Mouse (Mus musculus) midbrain, embryonic 14.5 days (tissue): ENCODE results near the gene Iqcd. TPM values are rescaled to one million over a fixed set of nuclear protein-coding genes. Genes with fewer than 3 reads are reported as not detected.
A peak's percentile ranks its signal among the peaks of the same experiment; 100 is the strongest.

Source experiments
- ATAC-seq: fragments of 200-750 bp; cut with Nextera tagmentation; 2 replicates; pipeline ENCODE4 v1.8.0; 2017; ENCODE audit warnings: moderate number of reproducible peaks, moderate library complexity; ENCODE audit not compliant: low FRiP score, low TSS enrichment
- DNase-seq: peaks from one replicate; pipeline ENCODE4 v3.0.0-alpha.2; 2015
- H3K27ac ChIP-seq: fragments of 300-500 bp; sonication (generic); replicated peaks from 2 replicates; pipeline ENCODE4 v1.5.1; 2014; ENCODE audit warnings: mild to moderate bottlenecking, low read depth, low read length, moderate library complexity
- H3K27me3 ChIP-seq: fragments of 300-500 bp; sonication (generic); 2 replicates; pipeline ENCODE4 v1.6.1; 2014; ENCODE audit warnings: low read length, control low read depth, mixed read lengths; ENCODE audit not compliant: control insufficient read depth, insufficient read depth
- H3K36me3 ChIP-seq: fragments of 300-500 bp; sonication (generic); 2 replicates; pipeline ENCODE4 v1.6.1; 2014; ENCODE audit warnings: low read length, control low read depth; ENCODE audit not compliant: control insufficient read depth, insufficient read depth
- H3K4me1 ChIP-seq: fragments of 300-500 bp; sonication (generic); 2 replicates; pipeline ENCODE4 v1.6.1; 2014; ENCODE audit warnings: mild to moderate bottlenecking, antibody characterized with exemption, low read length, control low read depth; ENCODE audit not compliant: control insufficient read depth, insufficient read depth
- H3K4me2 ChIP-seq: fragments of 300-500 bp; sonication (generic); 2 replicates; pipeline ENCODE4 v1.6.1; 2014; ENCODE audit warnings: mild to moderate bottlenecking, low read length, moderate library complexity
- H3K4me3 ChIP-seq: fragments of 300-500 bp; sonication (generic); replicated peaks from 2 replicates; pipeline ENCODE4 v1.5.1; 2014; ENCODE audit warnings: low read depth, low read length
- H3K9ac ChIP-seq: fragments of 300-500 bp; sonication (generic); replicated peaks from 2 replicates; pipeline ENCODE4 v1.6.1; 2014; ENCODE audit warnings: mild to moderate bottlenecking, low read length, moderate library complexity
- H3K9me3 ChIP-seq: fragments of 300-500 bp; sonication (generic); 2 replicates; pipeline ENCODE4 v1.6.1; 2016; ENCODE audit warnings: low read length, control low read depth, mixed read lengths; ENCODE audit not compliant: control insufficient read depth
- WGBS: fragments of 180-500 bp; shearing (Covaris S2); extraction: QIAGEN DNeasy Blood & Tissue Kit; methylation state at CpG from one replicate; pipeline ENCODE4 v1.1.7; 2014; 5-methylcytosine and 5-hydroxymethylcytosine counted together
- polyA plus RNA-seq: library from polyadenylated mRNA; unstranded; fragments of >200 nt; fragmentation: Nextera tagmentation; extraction: Ambion mirVana; gene quantifications from 2 replicates; pipeline ENCODE4 v1.2.1, GENCODE M21; 2014

Gene Iqcd
- polyA plus RNA-seq, 1 experiment from 2014 or later: 1.7 TPM

- Histone ChIP-seq H3K4me2 (peak overlapping the region; percentile 65), H3K27ac (peak overlapping the region; percentile 68; the same call in 1 of the 2 replicates), H3K9me3 (no peaks in the 10 kb centered on the region), H3K27me3 (no peaks in the 10 kb centered on the region), H3K36me3 (peaks cover 7% of the 10 kb centered on the region; the same call in 1 of the 2 replicates), H3K4me1 (peaks cover 4% of the 10 kb centered on the region; the same call in 1 of the 2 replicates), H3K4me3 (peak overlapping the region; percentile 31; the same call in 1 of the 2 replicates), H3K9ac (no peak overlapping the region)
- WGBS: 1% methylated on average over 6 of the region's 6 CpGs
- ATAC-seq (peak; percentile 38; the same call in 1 of the 2 replicates), DNase-seq (peak; percentile 94)
Measured at GRCm38 (mm10) chr5:120604839-120605238, 16.0 kb downstream of the Iqcd start.

GRCm38 (mm10) chr5:120605241-120605661 lies 16.4 kb downstream of the Iqcd start:
- H3K9me3 ChIP-seq: no peaks in the 10 kb centered on the region
- H3K4me1 ChIP-seq: peaks cover 4% of the 10 kb centered on the region; the same call in 1 of the 2 replicates
- WGBS: 3% methylated on average over 10 of the region's 10 CpGs
- ATAC-seq: peak; percentile 41; the same call in 1 of the 2 replicates
- peak; percentile 44 for DNase-seq
- peaks cover 7% of the 10 kb centered on the region; the same call in 1 of the 2 replicates for H3K36me3 ChIP-seq
- H3K27me3 ChIP-seq: no peaks in the 10 kb centered on the region
- peak overlapping the region; percentile 31 for H3K4me3 ChIP-seq
- H3K4me2 ChIP-seq: peak overlapping the region; percentile 65
- peak overlapping the region; percentile 68 for H3K27ac ChIP-seq
- peak overlapping the region; percentile 37; the same call in 1 of the 2 replicates for H3K9ac ChIP-seq

- Histone ChIP-seq H3K4me1 (peaks cover 4% of the 10 kb centered on the region; the same call in 1 of the 2 replicates), H3K36me3 (peaks cover 7% of the 10 kb centered on the region; the same call in 1 of the 2 replicates), H3K4me3 (peak overlapping the region; percentile 31), H3K9me3 (no peaks in the 10 kb centered on the region), H3K4me2 (peak overlapping the region; percentile 65), H3K9ac (no peak overlapping the region; the same call in 1 of the 2 replicates), H3K27me3 (no peaks in the 10 kb centered on the region), H3K27ac (peak overlapping the region; percentile 68)
- WGBS: 2% methylated on average over 8 of the region's 8 CpGs
- peak; percentile 80 for ATAC-seq
- peak; percentile 97 for DNase-seq
Measured at GRCm38 (mm10) chr5:120605688-120606087, 16.9 kb downstream of the Iqcd start.

- Histone ChIP-seq H3K36me3 (peaks cover 7% of the 10 kb centered on the region; the same call in 1 of the 2 replicates), H3K4me1 (peaks cover 12% of the 10 kb centered on the region), H3K9me3 (no peaks in the 10 kb centered on the region), H3K27me3 (no peaks in the 10 kb centered on the region), H3K4me2 (no peak overlapping the region), H3K27ac (no peak overlapping the region), H3K9ac (no peak overlapping the region), H3K4me3 (no peak overlapping the region)
- no peak for ATAC-seq
- DNase-seq: no peak
- WGBS: 66% methylated on average over 25 of the region's 25 CpGs
Measured at GRCm38 (mm10) chr5:120606590-120607200, 17.9 kb downstream of the Iqcd start.

- 79% methylated on average over 3 of the region's 3 CpGs for WGBS
- Histone ChIP-seq H3K36me3 (peaks cover 7% of the 10 kb centered on the region; the same call in 1 of the 2 replicates), H3K4me2 (no peak overlapping the region)
Measured at GRCm38 (mm10) chr5:120607335-120607734, 18.5 kb downstream of the Iqcd start.

GRCm38 (mm10) chr5:120609246-120609775 lies 20.5 kb downstream of the Iqcd start:
- Histone ChIP-seq H3K4me1 (peaks cover 18% of the 10 kb centered on the region), H3K36me3 (peaks cover 7% of the 10 kb centered on the region; the same call in 1 of the 2 replicates), H3K4me2 (no peak overlapping the region), H3K27ac (no peak overlapping the region), H3K9ac (no peak overlapping the region), H3K9me3 (no peaks in the 10 kb centered on the region), H3K4me3 (no peak overlapping the region), H3K27me3 (no peaks in the 10 kb centered on the region)
- no peak for DNase-seq
- 89% methylated on average over 16 of the region's 16 CpGs for WGBS
- no peak for ATAC-seq

More at GRCm38 (mm10) chr5:120607335-120607734, 18.5 kb downstream of the Iqcd start:
- DNase-seq (no peak), ATAC-seq (no peak)
- no peaks in the 10 kb centered on the region for H3K9me3 ChIP-seq
- no peak overlapping the region for H3K9ac ChIP-seq
- no peaks in the 10 kb centered on the region for H3K27me3 ChIP-seq
- peaks cover 15% of the 10 kb centered on the region for H3K4me1 ChIP-seq
- H3K4me3 ChIP-seq: no peak overlapping the region
- H3K27ac ChIP-seq: no peak overlapping the region

GRCm38 (mm10) chr5:120610906-120611305 lies 22.1 kb downstream of the Iqcd start:
- H3K27ac ChIP-seq: no peak overlapping the region
- peaks cover 14% of the 10 kb centered on the region for H3K4me1 ChIP-seq
- no peak overlapping the region; the same call in 1 of the 2 replicates for H3K9ac ChIP-seq
- WGBS: 92% methylated on average over 5 of the region's 5 CpGs
- H3K4me2 ChIP-seq: peak overlapping the region; percentile 85
- H3K9me3 ChIP-seq: no peaks in the 10 kb centered on the region
- peaks cover 7% of the 10 kb centered on the region; the same call in 1 of the 2 replicates for H3K36me3 ChIP-seq
- peak overlapping the region; percentile 68 for H3K4me3 ChIP-seq
- H3K27me3 ChIP-seq: no peaks in the 10 kb centered on the region
- ATAC-seq: no peak
- no peak for DNase-seq

- Histone ChIP-seq H3K9me3 (no peaks in the 10 kb centered on the region), H3K4me3 (peak overlapping the region; percentile 68), H3K36me3 (peaks cover 7% of the 10 kb centered on the region; the same call in 1 of the 2 replicates), H3K27ac (0 out of 2 replicates have a peak overlapping the region, but pooled peaks have one; percentile 8), H3K4me2 (peak overlapping the region; percentile 85), H3K4me1 (peaks cover 14% of the 10 kb centered on the region), H3K27me3 (no peaks in the 10 kb centered on the region), H3K9ac (peak overlapping the region; percentile 57)
- WGBS: 52% methylated on average over 8 of the region's 8 CpGs
- no peak for DNase-seq
- no peak for ATAC-seq
Measured at GRCm38 (mm10) chr5:120611416-120611815, 22.6 kb downstream of the Iqcd start.
